Mouse (Mus musculus) right cerebral cortex, postnatal 36 days (tissue): ENCODE results near the gene Olfr1375.
"Not testable (repeated sequence)": the region's sequence is repeated elsewhere in the genome, so short reads cannot be mapped to it uniquely, and the experiment has no call there.

Experiments used
- DNase-seq, 2 experiments: peaks; one replicate each; pipeline ENCODE4 v3.0.0; 2022; ENCODE audit warnings: low spot score in 2 of 2, mixed read lengths in 1 of 2

Olfr1375 gene

GRCm38 (mm10) chr11:51047809-51048208 lies at the start of gene Olfr1375:
Olfr1375 (plus strand) TSS chr11:51048109.
- not testable (repeated sequence) for DNase-seq

- no peak for DNase-seq
Measured at GRCm38 (mm10) chr11:51003296-51003695, 44.6 kb upstream of the Olfr1375 start, which contains the start of gene Olfr51. Olfr51 (plus strand) TSS chr11:51003596.

GRCm38 (mm10) chr11:51011821-51012220 lies 36.1 kb upstream of the Olfr1375 start:
- DNase-seq = no peak

GRCm38 (mm10) chr11:51013936-51014335 lies 34.0 kb upstream of the Olfr1375 start, which contains the start of gene Olfr54:
Olfr54 (plus strand) TSS chr11:51014236.
- DNase-seq = no peak

GRCm38 (mm10) chr11:51016341-51016740 lies 31.6 kb upstream of the Olfr1375 start:
- DNase-seq = no peak

GRCm38 (mm10) chr11:51026811-51027210 lies 21.1 kb upstream of the Olfr1375 start:
- DNase-seq = not testable (repeated sequence)

GRCm38 (mm10) chr11:51029381-51029780 lies 18.5 kb upstream of the Olfr1375 start:
- not testable (repeated sequence) for DNase-seq

- no peak for DNase-seq
Measured at GRCm38 (mm10) chr11:51030225-51030624, 17.7 kb upstream of the Olfr1375 start.

GRCm38 (mm10) chr11:51032851-51033250 lies 15.1 kb upstream of the Olfr1375 start:
- no peak for DNase-seq

GRCm38 (mm10) chr11:51034141-51034540 lies 13.8 kb upstream of the Olfr1375 start:
- DNase-seq = not testable (repeated sequence)

GRCm38 (mm10) chr11:51035951-51036350 lies 12.0 kb upstream of the Olfr1375 start:
- DNase-seq = no peak

- DNase-seq = not testable (repeated sequence)
Measured at GRCm38 (mm10) chr11:51044776-51045175, 3.1 kb upstream of the Olfr1375 start.

- DNase-seq = no peak
Measured at GRCm38 (mm10) chr11:51051678-51052077, 3.8 kb downstream of the Olfr1375 start.

GRCm38 (mm10) chr11:51053230-51053629 lies 5.3 kb downstream of the Olfr1375 start:
- no peak for DNase-seq

- peak; percentile 60 to 61 for DNase-seq
Measured at GRCm38 (mm10) chr11:51059151-51059571, 11.3 kb downstream of the Olfr1375 start, which contains the start of gene Zfp354a. Zfp354a (plus strand) TSS chr11:51059257.

- no peak for DNase-seq
Measured at GRCm38 (mm10) chr11:51059640-51060039, 11.7 kb downstream of the Olfr1375 start.

- no peak for DNase-seq
Measured at GRCm38 (mm10) chr11:51060981-51061380, 13.1 kb downstream of the Olfr1375 start.

- no peak for DNase-seq
Measured at GRCm38 (mm10) chr11:51063276-51063675, 15.4 kb downstream of the Olfr1375 start.

- peak; percentile 28 to 36 for DNase-seq
Measured at GRCm38 (mm10) chr11:51063841-51064240, 15.9 kb downstream of the Olfr1375 start.

- no peak for DNase-seq
Measured at GRCm38 (mm10) chr11:51084527-51084926, 36.6 kb downstream of the Olfr1375 start.

GRCm38 (mm10) chr11:51085269-51085668 lies 37.4 kb downstream of the Olfr1375 start:
- peak in 1 of 2 experiments; percentile 25 for DNase-seq
